Mouse (Mus musculus) embryo, embryonic 11.5 days (tissue): ENCODE results near the gene Rit1.
"Not testable (repeated sequence)": the region's sequence is repeated elsewhere in the genome, so short reads cannot be mapped to it uniquely, and the experiment has no call there.

Experiments
- DNase-seq: peaks from one replicate; pipeline ENCODE4 v3.0.0-alpha.2; 2012; ENCODE audit warnings: low read depth, low spot score

Rit1 gene

DNA sequence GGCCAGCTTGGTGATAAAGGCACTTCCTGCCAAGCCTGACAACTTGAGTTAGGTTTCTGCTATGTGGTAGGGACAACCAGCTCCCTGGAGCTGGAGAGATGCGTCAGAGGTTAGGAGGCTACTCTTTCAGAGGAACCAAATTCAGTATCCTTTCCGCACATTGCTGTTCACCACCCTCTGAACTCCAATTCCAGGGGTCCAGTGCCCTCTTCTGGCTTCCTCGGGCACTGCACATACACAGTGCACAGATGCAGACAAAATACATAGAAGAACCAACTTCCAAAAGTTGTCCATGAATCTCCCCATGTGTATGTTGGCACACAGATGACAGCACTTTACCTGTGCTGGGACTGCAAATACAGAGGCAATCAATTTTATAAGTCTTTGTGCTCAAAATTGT is 22.0 kb downstream of the Rit1 start:
- DNase-seq, result no peak

DNA sequence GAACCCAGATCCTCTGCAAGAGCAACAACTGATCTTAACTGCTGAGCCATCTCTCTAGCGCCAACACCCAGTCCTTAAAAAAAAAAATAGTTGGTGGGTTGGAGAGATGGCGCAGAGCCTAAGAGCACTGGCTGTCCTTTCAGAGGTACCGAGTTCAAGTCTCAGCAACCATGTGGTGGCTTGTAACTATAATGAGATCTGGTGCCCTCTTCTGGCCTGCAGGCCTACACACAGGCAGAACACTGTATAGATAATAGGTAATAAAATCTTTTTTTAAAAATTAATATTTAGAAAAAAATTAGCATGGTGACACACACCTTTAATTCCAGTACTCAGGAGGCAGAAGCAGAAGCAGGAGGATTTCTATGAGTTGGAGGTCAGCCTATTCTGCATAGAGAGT is 23.5 kb downstream of the Rit1 start:
- DNase-seq, result no peak

DNA sequence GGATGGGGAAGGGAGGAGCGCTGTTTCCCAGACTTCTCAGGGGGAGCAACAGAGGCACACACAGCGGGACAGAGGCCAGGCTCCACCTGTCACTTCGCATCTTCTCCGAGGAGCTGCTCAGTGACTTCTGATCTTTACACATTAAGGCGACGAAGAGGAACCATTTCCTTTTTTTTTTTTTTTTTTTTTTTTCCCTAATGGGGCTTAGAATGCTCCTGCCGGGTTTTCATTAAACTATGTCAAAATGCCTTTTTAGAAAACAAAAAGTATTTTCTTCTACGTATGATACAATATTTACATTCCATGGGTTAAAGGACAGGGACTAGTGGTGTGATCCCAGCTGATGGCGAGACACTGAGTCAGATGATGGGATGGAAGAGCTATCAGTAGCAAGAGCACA is 28.9 kb downstream of the Rit1 start:
- DNase-seq, result no peak

DNA sequence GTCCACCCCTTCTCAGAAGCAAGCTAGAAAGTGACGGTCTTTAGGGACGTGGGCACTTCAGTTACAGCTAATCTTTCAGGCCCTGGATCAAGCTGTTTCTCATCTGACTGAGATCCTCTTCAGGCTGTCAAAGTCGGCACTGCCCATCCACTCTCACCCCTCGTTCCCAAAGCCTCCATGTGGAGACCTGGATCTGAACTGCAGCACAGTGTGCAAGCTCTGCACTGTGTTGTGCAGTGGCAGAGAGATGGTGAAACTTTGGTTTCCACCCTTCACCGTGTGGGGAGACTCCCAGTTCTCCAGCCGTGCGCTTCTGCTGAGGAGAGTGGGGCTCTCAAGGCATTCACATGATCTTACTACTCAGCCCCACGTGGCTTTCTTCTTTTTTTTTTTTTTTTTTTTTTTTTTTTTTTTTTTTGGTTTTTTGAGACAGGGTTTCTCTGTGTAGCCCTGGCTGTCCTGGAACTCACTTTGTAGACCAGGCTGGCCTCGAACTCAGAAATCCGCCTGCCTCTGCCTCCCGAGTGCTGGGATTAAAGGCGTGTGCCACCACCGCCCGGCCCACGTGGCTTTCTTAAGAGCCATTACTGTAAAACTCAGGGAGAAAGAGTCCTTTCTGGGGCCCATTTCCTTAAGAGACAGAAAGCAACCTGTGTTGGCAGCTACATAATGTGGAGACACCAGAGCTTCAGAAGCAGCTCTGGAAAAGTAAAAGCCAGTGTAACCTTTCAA is 29.7 kb downstream of the Rit1 start:
- DNase-seq, result no peak

DNA sequence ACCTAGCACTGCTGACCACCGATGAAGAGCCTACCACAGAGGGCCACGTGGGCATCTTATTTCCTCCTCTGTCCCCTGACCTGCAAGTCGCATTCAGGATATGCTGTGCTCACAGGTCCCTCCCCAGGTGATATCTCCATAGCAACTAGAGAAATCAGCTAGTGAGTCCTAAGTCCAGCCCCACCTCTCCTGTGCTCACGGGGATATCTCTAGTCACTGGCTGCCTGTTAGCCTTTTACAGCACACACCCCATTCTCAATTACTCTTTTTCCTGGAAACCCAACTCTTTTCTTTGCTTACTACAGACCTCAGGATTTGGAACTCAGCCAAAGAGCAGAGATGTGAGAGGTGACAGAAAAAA is 30.2 kb downstream of the Rit1 start:
- no peak for DNase-seq

DNA sequence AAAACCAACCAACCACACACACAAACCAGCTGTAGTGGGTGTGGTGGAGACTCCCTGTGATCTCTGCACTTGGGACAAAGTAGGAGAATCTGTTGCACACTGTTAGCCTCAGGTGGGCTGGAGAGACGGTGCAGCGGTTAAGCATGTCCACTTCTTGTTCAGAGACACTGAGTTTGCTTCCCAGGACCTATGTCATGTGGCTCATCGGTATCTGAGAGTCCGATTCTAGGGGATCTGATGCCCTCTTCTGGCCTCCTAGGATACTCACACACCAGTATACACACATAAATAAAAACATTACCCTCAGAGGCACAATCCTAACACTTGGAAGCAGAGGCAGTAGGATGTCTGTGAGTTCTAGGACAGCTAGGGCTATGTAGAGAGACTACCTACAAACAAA is 37.6 kb downstream of the Rit1 start:
- DNase-seq, result no peak

DNA sequence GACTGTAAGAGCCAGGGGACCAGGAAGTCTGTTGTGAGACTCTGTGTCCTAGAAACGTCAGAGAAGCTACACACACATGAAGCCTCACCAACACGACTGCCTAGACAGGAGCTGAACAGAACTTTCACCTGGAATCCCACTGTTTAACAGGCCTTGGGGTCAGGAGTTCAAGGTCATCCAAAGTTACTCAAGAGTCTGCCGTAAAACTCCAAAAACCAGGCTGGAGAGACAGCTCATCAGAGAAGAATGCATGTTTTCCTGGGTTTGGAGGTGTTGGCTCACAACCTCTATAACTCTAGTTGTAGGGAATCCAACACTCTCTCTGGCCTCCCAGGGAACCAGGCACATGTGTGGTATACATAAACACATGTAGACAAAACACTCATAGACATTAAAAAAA is 38.9 kb downstream of the Rit1 start:
- DNase-seq, result no peak

DNA sequence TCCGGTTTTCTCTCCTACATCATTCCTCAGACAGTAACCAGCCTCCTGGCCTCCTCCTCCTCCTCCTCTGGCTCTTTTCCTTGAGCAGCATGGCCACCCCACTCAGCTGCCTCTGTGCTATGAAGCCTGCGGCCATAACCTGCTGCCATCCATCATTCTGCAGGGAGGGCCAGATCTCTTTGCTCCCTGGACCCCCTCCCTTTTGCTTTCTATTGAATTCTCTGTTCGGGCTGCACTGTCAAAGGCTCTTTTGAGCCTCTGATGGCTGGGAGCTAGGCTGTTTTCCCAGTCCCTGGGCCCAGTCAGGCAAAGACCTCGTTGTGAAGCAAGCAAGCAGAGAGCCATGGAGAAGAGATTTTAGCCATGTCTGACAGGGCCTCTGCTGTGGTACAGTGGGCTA is 39.6 kb downstream of the Rit1 start:
- DNase-seq, result no peak

DNA sequence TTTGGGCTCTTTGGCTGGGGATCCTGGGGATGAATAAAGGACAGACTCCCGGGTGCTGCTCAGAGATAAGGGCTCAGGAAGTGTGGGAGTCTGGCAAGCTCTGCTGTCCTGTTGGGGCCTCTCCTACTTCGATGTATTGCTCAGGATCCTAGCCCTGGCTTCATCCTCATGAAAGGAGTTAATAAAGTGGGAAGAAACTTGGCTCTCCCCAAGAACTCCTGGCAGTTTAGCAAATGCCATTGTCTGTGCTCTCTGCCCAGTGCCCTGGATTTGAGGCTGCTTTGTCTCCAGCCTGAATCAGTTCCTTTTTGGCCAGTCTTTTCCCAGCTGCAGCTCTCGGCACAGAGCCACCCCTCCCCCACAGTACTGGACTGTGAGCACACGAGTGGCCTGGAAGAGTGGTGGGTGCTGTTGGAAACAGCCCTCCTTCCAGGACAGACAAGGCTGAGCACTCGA is 41.4 kb downstream of the Rit1 start:
- no peak for DNase-seq

DNA sequence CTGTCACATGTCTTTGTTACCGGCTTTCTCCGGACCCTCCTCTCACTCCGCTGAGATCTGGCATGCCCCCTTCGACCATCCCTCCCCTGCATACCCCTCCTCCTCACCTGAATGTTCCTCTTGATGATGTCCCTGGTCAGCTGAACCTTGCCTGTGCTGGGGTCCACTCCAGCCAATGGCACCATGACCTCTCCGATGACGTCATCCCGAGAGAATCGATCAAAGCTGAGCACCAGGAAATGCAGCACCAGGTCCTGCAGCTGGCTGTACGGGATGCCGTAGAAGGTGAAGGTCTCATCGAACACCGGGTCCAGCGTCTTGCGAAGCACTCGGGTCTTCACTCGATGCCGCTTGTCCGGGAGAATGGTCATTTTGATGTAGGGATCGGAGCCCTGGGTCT is 45.0 kb downstream of the Rit1 start:
- no peak for DNase-seq

DNA sequence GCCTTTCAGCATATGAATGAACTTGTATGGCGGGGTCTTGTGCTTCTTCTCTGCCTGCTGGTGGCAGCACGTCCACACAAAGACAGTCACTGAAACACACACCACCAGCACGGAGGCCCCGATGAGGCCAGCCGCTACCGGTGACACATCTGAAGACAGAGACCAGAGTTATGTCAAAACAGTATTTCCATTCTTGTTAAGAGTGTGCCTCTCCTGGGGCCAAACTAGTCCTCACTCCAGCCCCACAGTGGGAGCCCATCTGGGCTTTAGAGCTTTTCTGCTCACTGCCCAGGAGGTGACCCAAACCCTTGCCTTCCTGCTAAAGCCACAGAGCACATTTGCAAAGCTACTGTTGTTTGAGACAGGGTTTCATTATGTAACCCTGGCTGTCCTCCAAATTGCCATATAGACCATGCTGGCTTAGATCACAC is 45.8 kb downstream of the Rit1 start:
- no peak for DNase-seq

DNA sequence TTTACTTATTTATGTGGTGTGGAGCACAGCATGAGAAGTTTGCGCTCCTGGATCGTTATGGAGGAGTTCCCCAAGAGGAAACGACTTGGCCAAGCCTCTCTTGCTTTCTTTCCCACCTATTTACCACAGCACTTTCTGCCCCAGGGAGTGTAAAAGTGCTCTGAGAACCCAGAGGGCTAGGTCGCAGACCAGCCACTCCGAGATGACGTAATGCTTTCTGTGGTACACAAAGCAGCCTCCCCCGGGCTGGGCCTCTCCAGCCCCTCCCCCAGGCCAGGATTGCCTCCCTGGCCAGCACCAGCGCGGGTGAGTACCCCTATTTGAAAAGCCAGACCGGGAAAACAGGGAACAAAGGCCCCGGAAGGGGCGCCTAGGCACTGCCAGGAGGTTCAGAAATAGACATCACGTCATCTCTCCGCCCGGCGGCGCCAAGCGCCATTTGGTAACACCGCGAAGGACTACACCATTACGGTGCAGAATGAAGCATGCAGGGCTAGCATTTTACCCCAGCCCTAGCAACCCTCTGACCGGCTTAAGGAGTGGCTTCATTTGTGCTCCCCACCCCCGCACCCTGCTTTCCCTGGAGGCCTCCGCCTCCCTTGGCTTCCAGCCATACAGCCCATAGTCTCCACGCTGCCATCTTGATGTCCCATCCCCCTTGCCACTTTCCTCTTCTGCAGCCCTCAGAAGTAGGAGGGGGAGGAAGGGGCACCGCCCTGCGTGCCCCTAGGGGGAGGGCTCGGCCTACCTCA is 54.7 kb downstream of the Rit1 start:
- not testable (repeated sequence) for DNase-seq

DNA sequence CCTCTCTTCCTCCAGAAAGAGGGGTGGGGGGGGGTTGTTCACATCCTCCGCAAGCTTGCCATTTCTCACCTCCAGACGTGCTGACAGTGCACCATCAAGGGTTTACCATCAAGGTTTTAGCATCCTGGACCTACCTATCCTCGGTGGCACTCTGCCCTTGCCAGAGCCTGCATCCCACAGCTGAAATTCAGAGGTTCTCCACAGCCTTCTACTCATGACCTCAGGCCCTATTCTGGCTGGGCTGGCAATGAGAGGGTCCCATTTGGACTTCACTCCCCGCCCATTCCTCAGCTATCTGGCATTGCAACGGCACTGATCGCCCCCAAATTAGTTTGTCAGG is 55.3 kb downstream of the Rit1 start:
- DNase-seq, result not testable (repeated sequence)

DNA sequence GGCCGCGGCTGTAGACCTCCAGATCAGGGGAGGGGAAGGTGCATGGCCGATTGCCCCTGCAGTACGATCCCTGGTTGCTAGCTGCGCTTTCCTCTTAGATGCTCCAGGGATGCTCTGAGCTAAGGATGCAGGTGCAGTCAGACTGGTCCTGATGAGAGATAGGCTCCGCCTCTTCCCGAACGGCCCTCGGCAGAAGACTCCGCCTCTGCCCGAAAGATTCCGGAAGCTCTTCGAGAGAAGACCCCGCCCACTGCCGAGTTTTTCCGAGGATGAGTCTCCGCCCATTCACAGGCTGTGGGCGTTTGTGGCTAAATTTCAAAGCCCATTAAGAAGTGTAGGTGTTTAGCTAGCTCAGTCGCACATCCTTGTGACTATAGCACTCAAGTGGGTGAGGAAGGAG is 55.8 kb downstream of the Rit1 start:
- not testable (repeated sequence) for DNase-seq

DNA sequence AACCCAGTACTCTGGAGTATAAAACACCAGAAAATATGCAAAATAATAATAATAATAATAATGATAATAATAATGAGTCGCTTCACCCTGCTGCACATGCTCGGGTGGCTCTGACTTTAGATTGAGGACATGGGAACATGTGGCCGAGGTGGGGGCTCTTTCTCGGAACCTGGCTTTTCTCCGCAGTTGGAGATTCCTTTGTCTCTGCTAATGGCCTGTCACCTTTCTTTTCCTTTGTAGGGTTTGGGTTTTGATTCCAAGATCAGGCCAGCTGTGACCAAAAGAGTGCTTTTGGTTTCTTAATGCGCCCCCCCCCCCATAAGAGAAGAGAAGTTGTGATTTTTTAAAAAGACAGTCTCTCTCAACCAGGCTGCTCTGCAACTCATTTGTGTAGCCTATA is 56.5 kb downstream of the Rit1 start:
- DNase-seq, result not testable (repeated sequence)

DNA sequence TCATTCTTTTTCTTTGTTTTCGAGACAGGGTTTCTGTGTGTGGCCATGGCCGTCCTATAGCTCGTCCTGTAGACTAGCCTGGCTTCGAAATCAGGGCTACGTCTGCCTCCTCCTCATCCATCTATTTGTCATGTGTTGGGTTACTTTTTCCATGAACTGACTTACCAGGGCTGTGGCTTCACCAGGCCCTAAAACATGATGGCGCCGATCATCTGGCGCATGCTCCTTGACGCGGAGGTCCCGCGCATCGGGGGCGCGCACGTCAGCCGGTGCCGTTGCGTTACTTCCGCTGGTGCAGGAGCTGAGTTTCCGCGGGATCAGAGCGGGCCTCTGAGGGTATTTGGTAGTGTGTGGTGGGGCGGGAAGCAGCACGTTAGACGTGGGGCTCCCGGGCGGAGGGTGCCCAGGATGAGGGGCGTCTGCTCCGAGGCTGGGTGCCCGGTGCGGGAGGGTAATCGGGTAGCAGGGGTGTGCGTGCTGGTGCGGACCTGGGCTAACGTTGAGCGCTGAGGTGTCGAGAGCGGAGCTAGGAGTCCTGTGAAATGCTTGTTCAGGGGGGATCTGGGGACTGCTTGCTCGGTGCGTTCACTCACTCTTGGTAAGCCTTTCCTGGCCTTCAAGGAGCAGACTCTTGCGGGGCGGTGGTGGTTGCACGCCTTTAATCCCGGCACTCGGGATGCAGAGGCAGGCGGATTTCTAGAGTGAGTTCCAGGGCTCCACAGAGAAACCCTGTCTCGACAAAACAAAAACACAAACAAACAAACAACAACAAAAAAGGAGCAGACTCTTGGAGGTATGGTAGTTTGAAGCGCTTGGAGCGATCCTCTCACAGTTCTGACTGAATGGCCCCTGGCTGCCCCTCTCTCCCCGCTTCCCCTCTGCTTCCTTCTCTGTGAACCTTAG is 58.6 kb downstream of the Rit1 start, which contains the start of gene Syt11:
Gene Syt11, minus strand, starts transcription at position 226 of the 903 bp plus-strand sequence.
- not testable (repeated sequence) for DNase-seq
